Mouse (Mus musculus): ENCODE measurements at regions not wholly inside any gene's neighbourhood (a gene's known extent, or its start where the extent isn't known, plus 50 kb on each side); places are given as distances from the start of the nearest gene placed in this dataset.

- TF ChIP-seq CTCF (IDR thresholded peaks at IDR 0.05; ENCODE audit: low read depth) (no peak), EP300 (optimal IDR thresholded peaks at IDR 0.05) (no peak)
These were observed 55.8 kb upstream of the Cdkn2b start for GRCm38 (mm10) chr4:89366581-89367141.
